Mouse (Mus musculus) natural killer cell, adult 2 months (primary cell): Measurements from ENCODE around the gene Parp3.

Experiments used
- DNase-seq, 2 experiments: peaks; one replicate each; pipeline ENCODE4 v3.0.0; 2022; ENCODE audit warnings: low spot score in 2 of 2

The Parp3 gene

GRCm38 (mm10) chr9:106457163-106457559 lies 19.6 kb downstream of the Parp3 start:
- no peak for DNase-seq

GRCm38 (mm10) chr9:106456325-106457162 lies 20.2 kb downstream of the Parp3 start:
- no peak for DNase-seq

GRCm38 (mm10) chr9:106454888-106455681 lies 21.7 kb downstream of the Parp3 start:
- no peak for DNase-seq

- DNase-seq: no peak
Observed at GRCm38 (mm10) chr9:106454071-106454761, 22.5 kb downstream of the Parp3 start.

- DNase-seq: peak in 1 of 2 experiments; percentile 11
Observed at GRCm38 (mm10) chr9:106453271-106454070, 23.3 kb downstream of the Parp3 start, which contains the start of gene Pcbp4. Pcbp4 (plus strand) TSS chr9:106453291.

- DNase-seq: no peak
Observed at GRCm38 (mm10) chr9:106452821-106453220, 23.9 kb downstream of the Parp3 start.

- DNase-seq: no peak
Observed at GRCm38 (mm10) chr9:106452351-106452750, 24.4 kb downstream of the Parp3 start.

GRCm38 (mm10) chr9:106451899-106452298 lies 24.9 kb downstream of the Parp3 start:
- no peak for DNase-seq

GRCm38 (mm10) chr9:106451298-106451697 lies 25.5 kb downstream of the Parp3 start:
- no peak for DNase-seq

- no peak for DNase-seq
Observed at GRCm38 (mm10) chr9:106450661-106451060, 26.1 kb downstream of the Parp3 start.

GRCm38 (mm10) chr9:106449947-106450346 lies 26.8 kb downstream of the Parp3 start:
- no peak for DNase-seq

GRCm38 (mm10) chr9:106448498-106449031 lies 28.2 kb downstream of the Parp3 start:
- DNase-seq: peak; percentile 40 to 61

- DNase-seq: no peak
Observed at GRCm38 (mm10) chr9:106447951-106448350, 28.8 kb downstream of the Parp3 start.

- DNase-seq: peak; percentile 78 to 80
Observed at GRCm38 (mm10) chr9:106447348-106447747, 29.4 kb downstream of the Parp3 start, which contains the start of the genes Abhd14b and Abhd14a. Abhd14b (plus strand) TSS chr9:106447459. Abhd14a (minus strand) TSS chr9:106447678.

GRCm38 (mm10) chr9:106444836-106445235 lies 31.9 kb downstream of the Parp3 start:
- no peak for DNase-seq

GRCm38 (mm10) chr9:106442680-106443079 lies 34.1 kb downstream of the Parp3 start:
- DNase-seq: no peak

GRCm38 (mm10) chr9:106436566-106436965 lies 40.2 kb downstream of the Parp3 start:
- no peak for DNase-seq

- no peak for DNase-seq
Observed at GRCm38 (mm10) chr9:106433389-106433788, 43.4 kb downstream of the Parp3 start.

- no peak for DNase-seq
Observed at GRCm38 (mm10) chr9:106430015-106430264, 46.8 kb downstream of the Parp3 start.

GRCm38 (mm10) chr9:106429221-106430014 lies 47.3 kb downstream of the Parp3 start, which contains the start of gene Rpl29:
Rpl29 (plus strand) TSS chr9:106429454.
- peak; percentile 92 to 95 for DNase-seq
